Mouse (Mus musculus) forebrain, embryonic 11.5 days (tissue): ENCODE data around the gene Senp8. TPM values are rescaled to one million over a fixed set of nuclear protein-coding genes. Genes with fewer than 3 reads are reported as not detected.

Experiments used
- polyA plus RNA-seq: library from polyadenylated mRNA; unstranded; fragments of >200 nt; fragmentation: Nextera tagmentation; extraction: Ambion mirVana; gene quantifications from 2 replicates; pipeline ENCODE4 v1.2.1, GENCODE M21; 2014

Senp8 gene
- polyA plus RNA-seq, 1 experiment from 2014 or later, result 19.8 TPM

Other genes with a start within 250 kb of the Senp8 start
- gene Hexa, start 211.2 kb downstream of the Senp8 start, polyA plus RNA-seq, result 44.2 and 44.5 TPM in 2 replicates
- not detected in 2 replicates for gene Tmem202, start 210.9 kb downstream of the Senp8 start, polyA plus RNA-seq
- 8.3 and 9.6 TPM in 2 replicates for gene Celf6, start 172.8 kb downstream of the Senp8 start, polyA plus RNA-seq
- gene Parp6, start 133.4 kb downstream of the Senp8 start, polyA plus RNA-seq, result 77.3 and 85.4 TPM in 2 replicates
- gene Pkm, start 94.3 kb downstream of the Senp8 start, polyA plus RNA-seq, result 2,195 and 2,371 TPM in 2 replicates
- gene Gramd2, start 70.6 kb downstream of the Senp8 start, polyA plus RNA-seq, result 0.40 and 0.48 TPM in 2 replicates
- 18.4 and 19.2 TPM in 2 replicates for gene Myo9a, start 186 bp upstream of the Senp8 start, polyA plus RNA-seq
- not detected in 2 replicates for gene Nr2e3, start 209.9 kb upstream of the Senp8 start, polyA plus RNA-seq